Mouse (Mus musculus) liver, embryonic 18 days (tissue): ENCODE data around the gene Pccb. TPM values are rescaled to one million over a fixed set of nuclear protein-coding genes. Genes with fewer than 3 reads are reported as not detected.

Source experiments
- polyA plus RNA-seq: library from polyadenylated mRNA; depleted of rRNA; stranded (reverse); fragments of >200 nt; gene quantifications from 2 replicates; pipeline ENCODE4 v1.2.3, GENCODE M21; 2012; rRNA removed

Gene Pccb
- 40.7 and 46.4 TPM in 2 replicates for polyA plus RNA-seq

GRCm38 (mm10) chr9:101034448-101035098 is at the start of gene Pccb:
TSS of gene Pccb (minus strand) at chr9:101034898.

GRCm38 (mm10) chr9:101073987-101074331 is 39.3 kb upstream of the Pccb start, which contains the start of gene Msl2:
TSS of gene Msl2 (plus strand) at chr9:101074101.

Other genes with a start within 250 kb of the Pccb start
- 7.5 and 7.6 TPM in 2 replicates for gene Msl2, start 39.2 kb upstream of the Pccb start, polyA plus RNA-seq
- 4.4 and 6.6 TPM in 2 replicates for gene Ppp2r3a, start 216.9 kb upstream of the Pccb start, polyA plus RNA-seq